Mouse (Mus musculus) CH12.LX (cell line): Measurements from ENCODE around the gene Ppil3.
A peak's percentile ranks its signal among the peaks of the same experiment; 100 is the strongest.

Experiments
- CTCF ChIP-seq, 2 experiments: IDR thresholded peaks in 1 of 2; conservative IDR thresholded peaks in 1 of 2; 2 replicates each; pipeline ENCODE4 v1.5.1; 2011 to 2012; ENCODE audit warnings: low read depth in 2 of 2, low read length in 2 of 2, improper control_type of control experiment in 1 of 2, inconsistent platforms in 1 of 2, mild to moderate bottlenecking in 1 of 2, moderate library complexity in 1 of 2
- EP300 ChIP-seq: IDR thresholded peaks from 2 replicates; pipeline ENCODE4 v1.6.1; 2011; ENCODE audit warnings: low read length, improper control_type of control experiment
- GABPA ChIP-seq: IDR thresholded peaks from 2 replicates; pipeline ENCODE4 v1.6.1; 2012; ENCODE audit warnings: low read depth, low read length, improper control_type of control experiment, inconsistent platforms; ENCODE audit not compliant: insufficient replicate concordance
- HCFC1 ChIP-seq: IDR thresholded peaks from 2 replicates; pipeline ENCODE4 v1.6.1; 2012; ENCODE audit warnings: low read depth, mild to moderate bottlenecking, inconsistent platforms, low read length, improper control_type of control experiment
- IRF4 ChIP-seq: IDR thresholded peaks from 2 replicates; pipeline ENCODE4 v1.6.1; 2014; ENCODE audit warnings: low read depth, mild to moderate bottlenecking, inconsistent platforms, low read length, improper control_type of control experiment
- NRF1 ChIP-seq: IDR thresholded peaks from 2 replicates; pipeline ENCODE4 v1.6.1; 2014; ENCODE audit warnings: low read depth, mild to moderate bottlenecking, inconsistent platforms, low read length, improper control_type of control experiment, moderate library complexity
- POLR2A ChIP-seq: IDR thresholded peaks from 2 replicates; pipeline ENCODE4 v1.6.1; 2011; ENCODE audit warnings: low read depth, mild to moderate bottlenecking, improper control_type of control experiment, low read length

GRCm38 (mm10) chr1:58423371-58424248 is 21.7 kb downstream of the Ppil3 start, which contains the start of gene Clk1:
- TF ChIP-seq GABPA: no peak
- no peak for TF ChIP-seq CTCF (conservative IDR thresholded peaks at IDR 0.05 in 1 of 2, IDR thresholded peaks at IDR 0.05 in 1 of 2; ENCODE audit: low read depth in 2 of 2, low read length in 2 of 2)
- no peak for TF ChIP-seq IRF4
- peak; percentile 93 for TF ChIP-seq NRF1
- TF ChIP-seq EP300: no peak
- peak; percentile 99 for TF ChIP-seq POLR2A
- TF ChIP-seq HCFC1: peak; percentile 5
